Mouse (Mus musculus) CH12.LX (cell line): ENCODE results near the gene Hoxb3. TPM values are rescaled to one million over a fixed set of nuclear protein-coding genes. Genes with fewer than 3 reads are reported as not detected.

Experiments used
- DNase-seq: peaks from one replicate; pipeline ENCODE4 v3.0.0-alpha.2; 2013; ENCODE audit errors: extremely low read depth
- H3K27ac ChIP-seq: 2 replicates; pipeline ENCODE4 v1.5.1; 2012; ENCODE audit warnings: low read depth, mild to moderate bottlenecking, control low read depth, moderate library complexity; ENCODE audit not compliant: insufficient read depth
- H3K27me3 ChIP-seq: replicated peaks from 2 replicates; pipeline ENCODE3; 2012; ENCODE audit warnings: inconsistent platforms
- H3K36me3 ChIP-seq, 2 experiments: replicated peaks in 1 of 2; 2 replicates each; pipeline versions ENCODE3 to v1.6.1; 2012; ENCODE audit warnings: inconsistent platforms in 1 of 2, low read length in 1 of 2, mild to moderate bottlenecking in 1 of 2, mixed read lengths in 1 of 2, moderate library complexity in 1 of 2; ENCODE audit not compliant: control insufficient read depth in 1 of 2, insufficient read depth in 1 of 2
- H3K4me1 ChIP-seq, 2 experiments: 2 replicates each; pipeline ENCODE4 v1.6.1; 2012; ENCODE audit warnings: inconsistent platforms in 1 of 2, moderate library complexity in 1 of 2; ENCODE audit not compliant: insufficient read depth in 2 of 2, control insufficient read depth in 1 of 2
- H3K4me2 ChIP-seq: 2 replicates; pipeline ENCODE4 v1.6.1; 2012; ENCODE audit warnings: low read depth, mild to moderate bottlenecking, control low read depth; ENCODE audit not compliant: poor library complexity, insufficient read depth, severe bottlenecking
- H3K4me3 ChIP-seq, 3 experiments: fragments of 150-350 bp in 1 of 3; sonication (generic) in 1 of 3; replicated peaks in 1 of 3; 2 replicates each; pipeline versions ENCODE3 to v1.5.1; 2011 to 2012; ENCODE audit warnings: low read depth in 2 of 3, low read length in 2 of 3, mild to moderate bottlenecking in 2 of 3, moderate library complexity in 2 of 3, control low read depth in 1 of 3, improper control_type of control experiment in 1 of 3, inconsistent platforms in 1 of 3, mixed read lengths in 1 of 3; ENCODE audit not compliant: poor library complexity in 1 of 3
- H3K79me2 ChIP-seq: replicated peaks from 2 replicates; pipeline ENCODE4 v1.6.1; 2012; ENCODE audit warnings: mild to moderate bottlenecking, moderate library complexity; ENCODE audit not compliant: control insufficient read depth, poor library complexity, insufficient read depth, severe bottlenecking; ENCODE audit errors: extremely low read depth
- H3K9ac ChIP-seq: 2 replicates; pipeline ENCODE4 v1.6.1; 2012; ENCODE audit warnings: low read depth, mild to moderate bottlenecking, control low read depth, moderate library complexity; ENCODE audit not compliant: insufficient read depth
- H3K9me3 ChIP-seq: replicated peaks from 2 replicates; pipeline ENCODE3; 2012; ENCODE audit warnings: low read length, inconsistent platforms, mixed read lengths
- CHD2 ChIP-seq: IDR thresholded peaks from 2 replicates; pipeline ENCODE4 v1.6.1; 2011; ENCODE audit warnings: low read length, improper control_type of control experiment
- CTCF ChIP-seq, 2 experiments: IDR thresholded peaks in 1 of 2; conservative IDR thresholded peaks in 1 of 2; 2 replicates each; pipeline ENCODE4 v1.5.1; 2011 to 2012; ENCODE audit warnings: low read depth in 2 of 2, low read length in 2 of 2, improper control_type of control experiment in 1 of 2, inconsistent platforms in 1 of 2, mild to moderate bottlenecking in 1 of 2, moderate library complexity in 1 of 2
- ELF1 ChIP-seq: IDR thresholded peaks from 2 replicates; pipeline ENCODE4 v1.6.1; 2014; ENCODE audit warnings: low read depth, mild to moderate bottlenecking, inconsistent platforms, low read length, improper control_type of control experiment
- EP300 ChIP-seq: IDR thresholded peaks from 2 replicates; pipeline ENCODE4 v1.6.1; 2011; ENCODE audit warnings: low read length, improper control_type of control experiment
- GABPA ChIP-seq: IDR thresholded peaks from 2 replicates; pipeline ENCODE4 v1.6.1; 2012; ENCODE audit warnings: low read depth, low read length, improper control_type of control experiment, inconsistent platforms; ENCODE audit not compliant: insufficient replicate concordance
- HCFC1 ChIP-seq: IDR thresholded peaks from 2 replicates; pipeline ENCODE4 v1.6.1; 2012; ENCODE audit warnings: low read depth, mild to moderate bottlenecking, inconsistent platforms, low read length, improper control_type of control experiment
- IRF4 ChIP-seq: IDR thresholded peaks from 2 replicates; pipeline ENCODE4 v1.6.1; 2014; ENCODE audit warnings: low read depth, mild to moderate bottlenecking, inconsistent platforms, low read length, improper control_type of control experiment
- JUN ChIP-seq: IDR thresholded peaks from 2 replicates; pipeline ENCODE4 v1.6.1; 2011; ENCODE audit warnings: low read depth, mild to moderate bottlenecking, low read length, improper control_type of control experiment, moderate library complexity; ENCODE audit not compliant: insufficient read depth
- JUND ChIP-seq: conservative IDR thresholded peaks from 2 replicates; pipeline ENCODE4 v1.6.1; 2011; ENCODE audit warnings: low read depth, low read length, improper control_type of control experiment
- KAT2A ChIP-seq: IDR thresholded peaks from 2 replicates; pipeline ENCODE4 v1.6.1; 2012; ENCODE audit warnings: low read length, improper control_type of control experiment, inconsistent platforms; ENCODE audit not compliant: insufficient replicate concordance
- MAFK ChIP-seq: IDR thresholded peaks from 2 replicates; pipeline ENCODE4 v1.6.1; 2011; ENCODE audit warnings: low read length, improper control_type of control experiment; ENCODE audit not compliant: insufficient replicate concordance
- MAX ChIP-seq: IDR thresholded peaks from 2 replicates; pipeline ENCODE4 v1.6.1; 2011; ENCODE audit warnings: low read length, improper control_type of control experiment
- MEF2A ChIP-seq: IDR thresholded peaks from 2 replicates; pipeline ENCODE4 v1.6.1; 2014; ENCODE audit warnings: low read depth, mild to moderate bottlenecking, inconsistent platforms, low read length, improper control_type of control experiment, borderline replicate concordance
- MXI1 ChIP-seq: IDR thresholded peaks from 2 replicates; pipeline ENCODE4 v1.6.1; 2011; ENCODE audit warnings: mild to moderate bottlenecking, low read depth, low read length, improper control_type of control experiment
- PAX5 ChIP-seq: IDR thresholded peaks from 2 replicates; pipeline ENCODE4 v1.6.1; 2012; ENCODE audit warnings: low read length, inconsistent platforms, mixed read lengths
- POLR2A ChIP-seq: IDR thresholded peaks from 2 replicates; pipeline ENCODE4 v1.6.1; 2011; ENCODE audit warnings: low read depth, mild to moderate bottlenecking, improper control_type of control experiment, low read length
- SIN3A ChIP-seq: IDR thresholded peaks from 2 replicates; pipeline ENCODE4 v1.6.1; 2012; ENCODE audit warnings: low read length, improper control_type of control experiment, inconsistent platforms
- TBP ChIP-seq: conservative IDR thresholded peaks from 2 replicates; pipeline ENCODE4 v1.6.1; 2011; ENCODE audit warnings: low read depth, low read length, improper control_type of control experiment
- UBTF ChIP-seq: IDR thresholded peaks from 2 replicates; pipeline ENCODE4 v1.6.1; 2012; ENCODE audit warnings: low read depth, mild to moderate bottlenecking, inconsistent platforms, low read length, improper control_type of control experiment, moderate library complexity
- USF2 ChIP-seq: conservative IDR thresholded peaks from 2 replicates; pipeline ENCODE4 v1.6.1; 2011; ENCODE audit warnings: low read depth, low read length, improper control_type of control experiment
- ZNF384 ChIP-seq: IDR thresholded peaks from 2 replicates; pipeline ENCODE4 v1.6.1; 2012; ENCODE audit warnings: low read depth, low read length, improper control_type of control experiment, inconsistent platforms
- dilution Hi-C: fragments of 300-500 bp; cut with MboI; formaldehyde crosslinking; loops from 2 replicates; pipeline ENCODE4 v1.14.3; 2020; ENCODE audit warnings: low sequenced_read_pairs; ENCODE audit not compliant: extremely low pct_unique_long_range_greater_than_20kb, extremely low pct_ligation_motif_present
- in situ Hi-C: fragments of 300-500 bp; cut with MboI; formaldehyde crosslinking; loops from 3 replicates; pipeline ENCODE4 v1.14.3; 2019; ENCODE audit warnings: low sequenced_read_pairs, low pct_ligation_motif_present, low pct_unique_long_range_greater_than_20kb, mixed read lengths
- polyA plus RNA-seq: library from polyadenylated mRNA; unstranded; fragments of >175 nt; gene quantifications from 2 replicates; pipeline ENCODE4 v1.2.1, GENCODE M21; 2012; ENCODE audit warnings: low read depth; ENCODE audit not compliant: insufficient read length
- total RNA-seq, 2 experiments: library from RNA; depleted of rRNA; stranded (reverse); fragments of 300-350 nt in 1 of 2; fragments of >200 nt in 1 of 2; gene quantifications; 2 replicates each; pipeline ENCODE4 v1.2.3; 2012 to 2014

Hoxb3 gene
- total and polyA plus RNA-seq, 3 experiments: 0.07 to 0.29 (median 0.21) TPM

DNA sequence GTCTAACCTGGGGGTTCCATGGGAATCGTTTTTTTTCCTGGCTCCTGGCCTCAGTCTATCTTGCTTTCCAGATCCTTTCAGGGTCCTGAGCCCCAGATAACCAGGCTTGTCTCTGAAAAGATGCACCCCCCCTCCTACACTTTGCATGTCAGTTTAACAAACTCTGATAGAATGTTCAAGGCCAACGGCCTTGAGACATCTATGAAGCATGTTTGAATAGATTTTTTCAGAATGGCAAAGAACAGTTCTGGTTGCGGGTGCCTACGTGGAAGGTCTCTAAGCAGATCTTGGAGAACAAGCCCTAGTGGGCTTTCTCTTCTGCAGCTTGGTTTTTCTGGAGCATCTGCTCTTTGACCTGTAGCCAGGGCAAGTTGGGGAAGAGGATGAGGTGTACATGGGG is 14.4 kb upstream of the Hoxb3 start:
- H3K36me3 ChIP-seq: no peaks in the 10 kb centered on the region
- H3K4me1 ChIP-seq: peaks cover 0 to 21% of the 10 kb centered on the region in 2 experiments; a peak in 2 of 4 replicates
- H3K27me3 ChIP-seq: peaks cover 70% of the 10 kb centered on the region
- dilution Hi-C loops (no loop called here), in situ Hi-C loops (loop anchor here (25.0 kb wide), 1 partner anchor 229 kb away; no protein-coding TSS in a partner anchor)
- H3K79me2 ChIP-seq: no peaks in the 10 kb centered on the region
- no peak overlapping the region for H3K27ac ChIP-seq
- no peak for DNase-seq
- no peak overlapping the region for H3K9ac ChIP-seq
- no peak overlapping the region for H3K4me2 ChIP-seq
- no peak overlapping the region for H3K4me3 ChIP-seq
- no peak for TF ChIP-seq JUN
- TF ChIP-seq MAX: no peak
- no peak for TF ChIP-seq MEF2A
- no peak for TF ChIP-seq ZNF384
- no peak for TF ChIP-seq EP300
- no peak for TF ChIP-seq ELF1
- TF ChIP-seq CHD2: no peak
- TF ChIP-seq GABPA: no peak
- TF ChIP-seq PAX5: no peak
- no peak for TF ChIP-seq MXI1
- no peak for TF ChIP-seq CTCF (conservative IDR thresholded peaks at IDR 0.05 in 1 of 2, IDR thresholded peaks at IDR 0.05 in 1 of 2; ENCODE audit: low read depth in 2 of 2, low read length in 2 of 2)
- TF ChIP-seq KAT2A: no peak
- H3K9me3 ChIP-seq: peaks cover 2% of the 10 kb centered on the region

GRCm38 (mm10) chr11:96309288-96309687 is 13.8 kb upstream of the Hoxb3 start:
- Histone ChIP-seq H3K4me3 (no peak overlapping the region), H3K36me3 (no peaks in the 10 kb centered on the region), H3K4me1 (peaks cover 0 to 21% of the 10 kb centered on the region in 2 experiments; a peak in 2 of 4 replicates), H3K9me3 (no peaks in the 10 kb centered on the region), H3K4me2 (no peak overlapping the region), H3K9ac (no peak overlapping the region)
- dilution Hi-C loops: no loop called here
- in situ Hi-C loops: loop anchor here (25.0 kb wide), 1 partner anchor 228 kb away; no protein-coding TSS in a partner anchor
- no peak for DNase-seq
- no peak for TF ChIP-seq HCFC1
- TF ChIP-seq ZNF384: no peak
- TF ChIP-seq MAFK: no peak
- no peak for TF ChIP-seq PAX5
- TF ChIP-seq MEF2A: no peak
- no peak for TF ChIP-seq SIN3A
- no peak for TF ChIP-seq CTCF (conservative IDR thresholded peaks at IDR 0.05 in 1 of 2, IDR thresholded peaks at IDR 0.05 in 1 of 2; ENCODE audit: low read depth in 2 of 2, low read length in 2 of 2)
- TF ChIP-seq JUND: no peak
- TF ChIP-seq USF2: no peak
- TF ChIP-seq CHD2: no peak
- no peak for TF ChIP-seq POLR2A
- no peak for TF ChIP-seq GABPA
- no peak for TF ChIP-seq IRF4
- TF ChIP-seq MXI1: no peak
- TF ChIP-seq ELF1: no peak
- no peak for TF ChIP-seq UBTF
- no peak for TF ChIP-seq TBP
- TF ChIP-seq, all 38 proteins: peak for 0
- H3K27me3 ChIP-seq: peaks cover 72% of the 10 kb centered on the region
- no peak overlapping the region for H3K27ac ChIP-seq
- no peaks in the 10 kb centered on the region for H3K79me2 ChIP-seq
